Mouse (Mus musculus): ENCODE measurements at regions not wholly inside any gene's neighbourhood (a gene's known extent, or its start where the extent isn't known, plus 50 kb on each side); places are given as distances from the start of the nearest gene placed in this dataset.

GRCm38 (mm10) chr12:97218445-97218844 is 1040.8 kb downstream of the Galc start:
- in situ Hi-C loops (cut with MboI, MseI): no loop called here

GRCm38 (mm10) chr12:97217608-97218007 is 1041.7 kb downstream of the Galc start:
- in situ Hi-C loops (cut with MboI, MseI): no loop called here

- in situ Hi-C loops (cut with MboI, MseI): loop anchor here (10.0 kb wide), 1 partner anchor 519 kb away; no protein-coding TSS in a partner anchor
Measured at GRCm38 (mm10) chr12:97203636-97204389, 1055.4 kb downstream of the Galc start.

GRCm38 (mm10) chr12:97161853-97162252 is 1097.4 kb downstream of the Galc start:
- in situ Hi-C loops (cut with MboI, MseI): no loop called here

GRCm38 (mm10) chr12:97161429-97161828 is 1097.8 kb downstream of the Galc start:
- in situ Hi-C loops (cut with MboI, MseI): no loop called here

- in situ Hi-C loops (cut with MboI, MseI): no loop called here
Measured at GRCm38 (mm10) chr12:97158332-97158731, 1100.9 kb downstream of the Galc start.

GRCm38 (mm10) chr12:97157748-97158147 is 1101.5 kb downstream of the Galc start:
- in situ Hi-C loops (cut with MboI, MseI): no loop called here

- in situ Hi-C loops (cut with MboI, MseI): no loop called here
Measured at GRCm38 (mm10) chr12:97156499-97157110, 1102.7 kb downstream of the Galc start.

- in situ Hi-C loops (cut with MboI, MseI): no loop called here
Measured at GRCm38 (mm10) chr12:97142720-97143119, 1116.5 kb downstream of the Galc start.

GRCm38 (mm10) chr12:97137924-97138323 is 1121.3 kb downstream of the Galc start:
- in situ Hi-C loops (cut with MboI, MseI): no loop called here

- in situ Hi-C loops (cut with MboI, MseI): no loop called here
Measured at GRCm38 (mm10) chr12:97130276-97130675, 1129.0 kb downstream of the Galc start.

GRCm38 (mm10) chr12:97090577-97091214 is 1168.6 kb downstream of the Galc start:
- in situ Hi-C loops (cut with MboI, MseI): no loop called here

GRCm38 (mm10) chr12:97061352-97061895 is 1197.8 kb downstream of the Galc start:
- in situ Hi-C loops (cut with MboI, MseI): loop anchor here (10.0 kb wide), 1 partner anchor 567 kb away; no protein-coding TSS in a partner anchor

- in situ Hi-C loops (cut with MboI, MseI): no loop called here
Measured at GRCm38 (mm10) chr12:97047674-97048073, 1211.6 kb downstream of the Galc start.

Data from T-helper 1 cell (primary cell).